Mouse (Mus musculus) liver, adult 2 months (tissue): ENCODE measurements around the gene Trpm8. TPM values are rescaled to one million over a fixed set of nuclear protein-coding genes. Genes with fewer than 3 reads are reported as not detected.

Source experiments
- DNase-seq: peaks from one replicate; pipeline ENCODE4 v3.0.0-alpha.2; 2011; ENCODE audit warnings: low read depth, low spot score; ENCODE audit errors: extremely low read depth
- H3K27ac ChIP-seq: fragments of 200-500 bp; replicated peaks from 2 replicates; pipeline ENCODE4 v1.5.1; 2012; ENCODE audit warnings: low read depth, mild to moderate bottlenecking, control low read depth, inconsistent platforms, low read length; ENCODE audit not compliant: insufficient read depth
- H3K27me3 ChIP-seq: fragments of 200-500 bp; 2 replicates; pipeline ENCODE4 v1.6.1; 2012; ENCODE audit warnings: mild to moderate bottlenecking, moderate library complexity, low read length, inconsistent platforms; ENCODE audit not compliant: control insufficient read depth, insufficient read depth
- H3K36me3 ChIP-seq: fragments of 200-500 bp; 2 replicates; pipeline ENCODE4 v1.6.1; 2012; ENCODE audit warnings: low read length, inconsistent platforms; ENCODE audit not compliant: control insufficient read depth, insufficient read depth
- H3K4me1 ChIP-seq: fragments of 200-500 bp; 2 replicates; pipeline ENCODE4 v1.6.1; 2011; ENCODE audit warnings: low read length; ENCODE audit not compliant: control insufficient read depth, insufficient read depth
- H3K4me3 ChIP-seq: fragments of 200-500 bp; 2 replicates; pipeline ENCODE4 v1.5.1; 2011; ENCODE audit warnings: low read depth, mild to moderate bottlenecking, control low read depth, low read length, moderate library complexity; ENCODE audit not compliant: insufficient read depth
- H3K79me2 ChIP-seq: fragments of 200-500 bp; 2 replicates; pipeline ENCODE4 v1.6.1; 2012; ENCODE audit warnings: inconsistent platforms, mild to moderate bottlenecking, low read length, moderate library complexity; ENCODE audit not compliant: control insufficient read depth, insufficient read depth
- H3K9ac ChIP-seq: fragments of 200-500 bp; 2 replicates; pipeline ENCODE4 v1.6.1; 2012; ENCODE audit warnings: low read depth, mild to moderate bottlenecking, control low read depth, inconsistent platforms, low read length
- CTCF ChIP-seq: fragments of 200-500 bp; IDR thresholded peaks from 2 replicates; pipeline ENCODE4 v1.5.1; 2011; ENCODE audit warnings: low read depth, low read length, control low read depth
- POLR2A ChIP-seq: fragments of 200-500 bp; IDR thresholded peaks from 2 replicates; pipeline ENCODE4 v1.6.1; 2011; ENCODE audit warnings: low read length, control low read depth; ENCODE audit not compliant: insufficient read depth; ENCODE audit errors: extremely low read depth
- WGBS: fragments of 180-500 bp; shearing (Covaris S2); methylation state at CpG from one replicate; pipeline ENCODE4 v1.1.7; 2018; 5-methylcytosine and 5-hydroxymethylcytosine counted together
- polyA plus RNA-seq: library from polyadenylated mRNA; depleted of rRNA; stranded (reverse); fragments of >200 nt; gene quantifications from 2 replicates; pipeline ENCODE4 v1.2.3, GENCODE M21; 2012
- total RNA-seq: library from RNA; depleted of rRNA; stranded (reverse); fragments of >200 nt; gene quantifications from 2 replicates; pipeline ENCODE4 v1.2.3, GENCODE M21; 2014

Gene Trpm8
- total and polyA plus RNA-seq, 2 experiments = under 0.01 to 0.01 TPM

- no peak for TF ChIP-seq POLR2A
- TF ChIP-seq CTCF = no peak
- H3K36me3 ChIP-seq = no peaks in the 10 kb centered on the region
- H3K27me3 ChIP-seq = no peaks in the 10 kb centered on the region
- no peak overlapping the region for H3K27ac ChIP-seq
- H3K4me3 ChIP-seq = no peak overlapping the region
- 85% methylated on average over 5 of the region's 5 CpGs for whole genome bisulfite sequencing
- H3K79me2 ChIP-seq = no peaks in the 10 kb centered on the region
- peaks cover 11% of the 10 kb centered on the region for H3K4me1 ChIP-seq
- DNase-seq = no peak
- no peak overlapping the region for H3K9ac ChIP-seq
Measured at GRCm38 (mm10) chr1:88250023-88250422, 27.4 kb upstream of the Trpm8 start.

GRCm38 (mm10) chr1:88253106-88253505, 24.4 kb upstream of the Trpm8 start:
- peak; percentile 62 for DNase-seq
- Histone ChIP-seq H3K27ac (peak overlapping the region; percentile 0), H3K36me3 (no peaks in the 10 kb centered on the region), H3K4me1 (peaks cover 11% of the 10 kb centered on the region), H3K27me3 (no peaks in the 10 kb centered on the region), H3K4me3 (no peak overlapping the region), H3K9ac (no peak overlapping the region), H3K79me2 (no peaks in the 10 kb centered on the region)
- TF ChIP-seq POLR2A (no peak), CTCF (no peak)
- WGBS = 44% methylated on average over 8 of the region's 8 CpGs

DNA sequence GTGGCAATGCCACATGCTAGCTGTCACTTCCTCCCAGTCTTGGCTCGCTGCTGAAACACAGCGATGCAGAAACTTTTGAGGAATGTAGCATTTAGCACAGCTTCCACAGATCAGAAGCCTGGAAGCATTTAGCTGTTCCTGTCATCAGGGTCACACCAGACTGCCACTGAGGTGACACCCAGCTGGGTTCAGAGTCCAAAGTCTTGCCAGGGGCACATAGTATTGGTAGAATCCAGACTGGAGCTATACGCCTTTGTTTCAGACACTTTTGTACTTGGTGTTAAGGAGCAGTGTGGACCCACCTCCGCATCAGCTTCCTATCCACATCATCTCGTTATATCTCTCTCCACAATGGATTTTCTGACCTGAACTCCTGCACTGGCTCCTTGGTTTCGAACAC, 23.9 kb upstream of the Trpm8 start:
- peak; percentile 98 for DNase-seq
- Histone ChIP-seq H3K36me3 (no peaks in the 10 kb centered on the region), H3K27me3 (no peaks in the 10 kb centered on the region), H3K4me3 (no peak overlapping the region), H3K9ac (no peak overlapping the region), H3K27ac (peak overlapping the region; percentile 2; the same call in 1 of the 2 replicates), H3K4me1 (peaks cover 11% of the 10 kb centered on the region), H3K79me2 (no peaks in the 10 kb centered on the region)
- TF ChIP-seq CTCF (no peak), POLR2A (no peak)
- 44% methylated on average over 6 of the region's 6 CpGs for WGBS

DNA sequence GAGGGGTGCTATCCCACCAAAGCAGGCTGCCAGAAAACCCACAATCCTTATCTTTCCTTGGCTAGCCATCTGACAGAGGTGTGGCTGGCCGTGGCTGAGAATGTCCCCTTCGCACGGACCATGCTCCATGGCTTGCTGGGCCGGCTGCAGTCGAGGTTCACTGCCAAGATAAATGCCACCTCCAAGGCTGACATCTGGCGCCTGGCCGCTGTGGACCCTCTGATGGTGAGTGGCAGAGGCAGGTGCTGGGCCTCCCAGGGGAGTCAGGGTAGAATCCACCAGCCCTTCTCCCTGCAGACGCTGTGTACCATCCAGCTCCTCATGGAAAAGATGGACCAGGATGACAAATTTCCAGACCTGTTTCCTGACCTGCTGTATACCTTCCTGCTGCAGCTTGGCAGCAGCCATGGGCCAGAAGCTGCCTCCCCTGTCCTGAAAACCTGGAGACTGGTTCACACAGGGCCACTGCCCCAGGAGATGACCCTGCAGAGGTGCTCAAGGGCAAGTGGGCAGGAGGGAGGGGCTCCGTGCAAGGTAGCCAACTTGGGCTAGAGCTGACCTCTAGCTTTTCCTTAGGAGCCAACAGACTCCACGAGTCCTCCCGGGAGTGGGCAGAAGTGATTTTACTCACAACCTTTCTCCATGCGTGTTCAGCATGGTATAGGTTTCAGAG, 22.5 kb upstream of the Trpm8 start:
- Histone ChIP-seq H3K4me1 (peaks cover 21% of the 10 kb centered on the region), H3K9ac (no peak overlapping the region), H3K79me2 (no peaks in the 10 kb centered on the region), H3K27me3 (no peaks in the 10 kb centered on the region), H3K4me3 (no peak overlapping the region), H3K36me3 (no peaks in the 10 kb centered on the region), H3K27ac (no peak overlapping the region)
- 87% methylated on average over 12 of the region's 12 CpGs for WGBS
- no peak for TF ChIP-seq CTCF
- no peak for TF ChIP-seq POLR2A
- DNase-seq = no peak

DNA sequence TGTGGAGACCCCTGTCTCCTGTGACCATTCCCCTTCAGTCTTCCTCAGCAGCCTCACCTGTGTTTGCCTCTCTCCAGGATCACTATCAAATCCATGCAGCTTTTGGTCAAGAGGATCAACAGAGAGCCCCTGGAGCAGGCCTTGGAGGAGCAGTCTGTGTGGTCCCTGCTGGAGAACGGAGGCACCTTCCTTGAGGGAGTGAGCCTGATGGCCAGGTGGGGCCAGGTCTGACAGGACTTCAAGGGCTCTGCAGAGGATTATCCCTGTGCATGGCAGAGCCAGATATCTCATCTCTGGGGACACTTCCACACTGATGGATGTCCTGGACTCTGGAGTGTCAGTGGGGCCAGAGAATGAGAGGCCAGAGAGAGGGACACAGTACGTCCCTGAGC, 22.0 kb upstream of the Trpm8 start:
- Histone ChIP-seq H3K27me3 (no peaks in the 10 kb centered on the region), H3K9ac (no peak overlapping the region), H3K79me2 (no peaks in the 10 kb centered on the region), H3K4me3 (no peak overlapping the region), H3K4me1 (peaks cover 25% of the 10 kb centered on the region), H3K36me3 (no peaks in the 10 kb centered on the region), H3K27ac (no peak overlapping the region)
- 61% methylated on average over 2 of the region's 2 CpGs for WGBS
- TF ChIP-seq CTCF (no peak), POLR2A (no peak)
- DNase-seq = no peak

GRCm38 (mm10) chr1:88255989-88256754, 21.3 kb upstream of the Trpm8 start:
- H3K27ac ChIP-seq = no peak overlapping the region
- WGBS = 82% methylated on average over 13 of the region's 13 CpGs
- H3K27me3 ChIP-seq = no peaks in the 10 kb centered on the region
- no peak overlapping the region for H3K4me3 ChIP-seq
- peaks cover 30% of the 10 kb centered on the region for H3K4me1 ChIP-seq
- DNase-seq = no peak
- no peak overlapping the region for H3K9ac ChIP-seq
- TF ChIP-seq POLR2A = no peak
- no peak for TF ChIP-seq CTCF
- H3K79me2 ChIP-seq = no peaks in the 10 kb centered on the region
- H3K36me3 ChIP-seq = no peaks in the 10 kb centered on the region
